Mouse (Mus musculus): ENCODE data around the gene Tcf7l2. TPM values are rescaled to one million over a fixed set of nuclear protein-coding genes. Genes with fewer than 3 reads are reported as not detected.

The Tcf7l2 gene
- polyA plus RNA-seq, 1 experiment from 2014 or later = 27.0 TPM

DNA sequence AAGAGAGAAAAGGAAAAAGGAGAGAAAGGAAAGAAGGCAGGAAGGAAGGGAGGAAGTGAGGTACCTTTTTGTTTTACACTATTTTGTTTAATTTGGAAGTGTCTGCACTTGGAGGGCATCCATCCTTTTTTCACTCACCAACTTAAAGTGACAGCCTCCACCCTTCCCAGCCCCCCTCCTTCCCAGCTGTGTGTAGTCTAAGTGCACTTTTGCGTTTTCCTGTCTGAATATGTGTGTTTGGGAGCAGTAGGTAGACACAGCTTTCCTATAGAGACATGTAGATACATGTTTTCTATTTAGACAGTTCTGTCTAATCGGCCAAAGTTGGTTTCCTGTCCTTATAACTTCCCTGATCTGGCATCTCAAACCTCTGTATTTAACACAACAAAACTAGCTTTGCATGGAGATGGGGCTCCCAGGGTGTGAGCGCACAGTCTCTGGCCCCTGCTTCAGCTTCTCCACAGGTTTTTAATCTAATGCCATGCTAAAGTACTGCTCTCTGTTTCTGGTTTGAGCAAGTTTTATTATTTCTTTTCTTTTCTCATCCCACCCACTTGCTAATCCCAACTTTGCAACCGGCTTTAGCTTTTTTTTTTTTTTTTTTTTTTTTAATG, 154.3 kb downstream of the Tcf7l2 start:
- no peak overlapping the region for H3K4me3 ChIP-seq (ENCODE audit: low read length)
- peak overlapping the region; percentile 57 for H3K4me2 ChIP-seq (ENCODE audit: low read length)
- no peaks in the 10 kb centered on the region for H3K9me3 ChIP-seq (ENCODE audit: control insufficient read depth, low read length)
- H3K4me1 ChIP-seq (ENCODE audit: control insufficient read depth, insufficient read depth, low read depth, low read length) = peaks cover 6% of the 10 kb centered on the region
- H3K36me3 ChIP-seq (ENCODE audit: control insufficient read depth, insufficient read depth, low read length) = no peaks in the 10 kb centered on the region
- ATAC-seq = no peak
- 13% methylated on average over 4 of the region's 4 CpGs for WGBS
- 0 out of 2 replicates have a peak overlapping the region, but pooled peaks have one; percentile 30 for H3K27ac ChIP-seq (ENCODE audit: low read depth, low read length)
- no peak overlapping the region for H3K9ac ChIP-seq (ENCODE audit: low read depth, low read length)
- peaks cover 8% of the 10 kb centered on the region for H3K27me3 ChIP-seq (replicated peaks; ENCODE audit: control insufficient read depth, insufficient read depth, low read length)

- Histone ChIP-seq H3K4me1 (ENCODE audit: control insufficient read depth, insufficient read depth, low read depth, low read length) (peaks cover 6% of the 10 kb centered on the region), H3K9me3 (ENCODE audit: control insufficient read depth, low read length) (no peaks in the 10 kb centered on the region), H3K27me3 (replicated peaks; ENCODE audit: control insufficient read depth, insufficient read depth, low read length) (peaks cover 8% of the 10 kb centered on the region), H3K27ac (ENCODE audit: low read depth, low read length) (no peak overlapping the region), H3K36me3 (ENCODE audit: control insufficient read depth, insufficient read depth, low read length) (no peaks in the 10 kb centered on the region), H3K4me2 (ENCODE audit: low read length) (no peak overlapping the region), H3K4me3 (ENCODE audit: low read length) (no peak overlapping the region), H3K9ac (ENCODE audit: low read depth, low read length) (no peak overlapping the region)
- no peak for ATAC-seq
- 6% methylated on average over 10 of the region's 10 CpGs for WGBS
Measured at GRCm38 (mm10) chr19:55896629-55897028, 155.0 kb downstream of the Tcf7l2 start.

DNA sequence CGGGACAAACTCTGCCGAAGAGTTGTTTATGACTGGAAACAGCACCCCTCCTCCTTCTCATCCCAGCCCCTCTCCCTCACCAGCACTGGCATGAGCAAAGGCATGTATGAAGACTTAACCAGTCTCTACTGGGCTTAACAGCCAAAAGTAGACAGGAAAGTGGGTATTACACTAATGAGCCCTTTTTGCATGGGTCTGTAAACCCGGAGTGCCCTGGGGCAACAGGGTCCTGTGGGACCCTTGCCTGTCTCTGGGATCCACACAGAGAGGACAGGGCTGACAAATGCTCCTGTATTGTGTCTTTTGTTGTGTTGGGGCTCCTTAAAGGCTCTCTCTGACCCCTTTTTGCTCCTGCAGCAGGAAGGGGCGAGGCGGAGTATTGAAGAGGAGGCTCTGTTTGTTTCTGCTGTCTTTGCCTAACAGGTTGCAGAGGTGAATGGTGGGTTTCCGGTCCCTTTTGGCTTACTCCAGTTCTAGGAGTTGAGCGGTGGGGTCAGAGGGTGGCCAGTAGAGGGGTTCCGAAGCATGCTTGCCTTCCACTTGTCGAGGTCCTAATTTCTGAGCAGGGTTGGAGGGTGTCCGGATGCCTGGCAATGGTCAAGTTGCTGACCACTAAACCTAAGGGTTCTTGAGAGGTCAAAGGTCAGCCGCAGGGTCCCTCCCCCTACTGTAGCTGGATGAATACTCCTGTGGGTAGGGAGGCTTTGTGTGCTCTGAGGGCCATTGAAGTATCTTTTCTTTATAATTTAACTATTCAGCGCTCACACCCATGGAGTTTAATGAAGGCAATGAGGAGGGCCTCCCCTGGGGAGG, 161.2 kb downstream of the Tcf7l2 start:
- Histone ChIP-seq H3K9ac (ENCODE audit: low read depth, low read length) (no peak overlapping the region), H3K27me3 (replicated peaks; ENCODE audit: control insufficient read depth, insufficient read depth, low read length) (peaks cover 5% of the 10 kb centered on the region; the same call in 1 of the 2 replicates), H3K9me3 (ENCODE audit: control insufficient read depth, low read length) (no peaks in the 10 kb centered on the region), H3K4me1 (ENCODE audit: control insufficient read depth, insufficient read depth, low read depth, low read length) (no peaks in the 10 kb centered on the region), H3K4me3 (ENCODE audit: low read length) (no peak overlapping the region), H3K4me2 (ENCODE audit: low read length) (no peak overlapping the region), H3K36me3 (ENCODE audit: control insufficient read depth, insufficient read depth, low read length) (no peaks in the 10 kb centered on the region), H3K27ac (ENCODE audit: low read depth, low read length) (no peak overlapping the region)
- ATAC-seq = no peak
- WGBS = 43% methylated on average over 12 of the region's 12 CpGs

DNA sequence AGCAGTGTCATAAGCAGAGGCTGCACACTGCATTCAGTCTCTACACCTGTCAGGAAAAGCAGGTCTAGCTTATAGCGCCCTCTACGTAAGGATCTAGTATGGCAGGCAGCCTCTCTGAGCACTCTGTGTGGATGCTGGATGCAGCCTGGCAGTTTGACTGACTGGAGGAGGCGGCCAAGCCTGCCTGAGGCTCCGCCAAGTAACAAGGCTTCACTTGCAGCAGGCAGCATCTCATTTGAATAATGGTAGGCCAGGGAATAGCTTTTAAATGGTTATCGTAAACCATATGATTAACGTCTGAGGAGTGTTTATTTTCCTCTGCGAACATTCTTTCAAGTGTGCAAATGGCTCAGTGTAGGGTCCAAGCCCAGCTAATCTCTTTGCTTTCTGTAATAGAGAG, 167.4 kb downstream of the Tcf7l2 start:
- Histone ChIP-seq H3K27me3 (replicated peaks; ENCODE audit: control insufficient read depth, insufficient read depth, low read length) (no peaks in the 10 kb centered on the region), H3K36me3 (ENCODE audit: control insufficient read depth, insufficient read depth, low read length) (no peaks in the 10 kb centered on the region), H3K4me2 (ENCODE audit: low read length) (no peak overlapping the region), H3K27ac (ENCODE audit: low read depth, low read length) (no peak overlapping the region), H3K9ac (ENCODE audit: low read depth, low read length) (no peak overlapping the region), H3K4me3 (ENCODE audit: low read length) (no peak overlapping the region), H3K9me3 (ENCODE audit: control insufficient read depth, low read length) (no peaks in the 10 kb centered on the region), H3K4me1 (ENCODE audit: control insufficient read depth, insufficient read depth, low read depth, low read length) (peaks cover 2% of the 10 kb centered on the region; the same call in 1 of the 2 replicates)
- 43% methylated on average over 7 of the region's 7 CpGs for WGBS
- ATAC-seq = 0 out of 2 replicates have a peak, but pooled peaks have one; percentile 42

DNA sequence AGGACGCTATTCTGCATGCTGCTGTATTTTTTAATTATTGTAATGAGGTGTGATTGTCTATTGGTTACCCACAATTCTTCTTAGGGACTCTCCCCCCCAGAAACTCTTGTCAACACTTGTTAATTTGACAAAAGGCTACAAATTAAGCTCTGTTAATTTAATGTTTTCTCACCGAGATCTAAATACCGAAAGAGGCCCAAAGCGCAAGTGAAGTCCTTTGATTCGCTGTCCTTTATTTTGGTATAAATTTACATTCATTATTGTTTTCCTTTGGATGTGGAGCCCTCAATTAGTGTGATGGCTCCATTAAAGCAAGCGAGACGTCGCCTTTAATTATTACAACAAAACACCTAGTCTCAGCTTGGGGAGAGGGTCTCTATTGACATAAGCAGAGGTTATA, 170.3 kb downstream of the Tcf7l2 start:
- no peaks in the 10 kb centered on the region for H3K9me3 ChIP-seq (ENCODE audit: control insufficient read depth, low read length)
- no peak overlapping the region for H3K9ac ChIP-seq (ENCODE audit: low read depth, low read length)
- 71% methylated on average over 8 of the region's 8 CpGs for WGBS
- no peaks in the 10 kb centered on the region for H3K27me3 ChIP-seq (replicated peaks; ENCODE audit: control insufficient read depth, insufficient read depth, low read length)
- peaks cover 2% of the 10 kb centered on the region; the same call in 1 of the 2 replicates for H3K4me1 ChIP-seq (ENCODE audit: control insufficient read depth, insufficient read depth, low read depth, low read length)
- no peak overlapping the region for H3K27ac ChIP-seq (ENCODE audit: low read depth, low read length)
- no peaks in the 10 kb centered on the region for H3K36me3 ChIP-seq (ENCODE audit: control insufficient read depth, insufficient read depth, low read length)
- H3K4me3 ChIP-seq (ENCODE audit: low read length) = no peak overlapping the region
- H3K4me2 ChIP-seq (ENCODE audit: low read length) = no peak overlapping the region
- no peak for ATAC-seq

- H3K36me3 ChIP-seq (ENCODE audit: control insufficient read depth, insufficient read depth, low read length) = no peaks in the 10 kb centered on the region
- H3K4me1 ChIP-seq (ENCODE audit: control insufficient read depth, insufficient read depth, low read depth, low read length) = peaks cover 2% of the 10 kb centered on the region; the same call in 1 of the 2 replicates
- no peak for ATAC-seq
- WGBS = 93% methylated on average over 8 of the region's 8 CpGs
- H3K9ac ChIP-seq (ENCODE audit: low read depth, low read length) = no peak overlapping the region
- H3K4me3 ChIP-seq (ENCODE audit: low read length) = no peak overlapping the region
- no peak overlapping the region for H3K4me2 ChIP-seq (ENCODE audit: low read length)
- no peak overlapping the region for H3K27ac ChIP-seq (ENCODE audit: low read depth, low read length)
- H3K9me3 ChIP-seq (ENCODE audit: control insufficient read depth, low read length) = no peaks in the 10 kb centered on the region
- no peaks in the 10 kb centered on the region for H3K27me3 ChIP-seq (replicated peaks; ENCODE audit: control insufficient read depth, insufficient read depth, low read length)
Measured at GRCm38 (mm10) chr19:55912813-55913212, 171.2 kb downstream of the Tcf7l2 start.

DNA sequence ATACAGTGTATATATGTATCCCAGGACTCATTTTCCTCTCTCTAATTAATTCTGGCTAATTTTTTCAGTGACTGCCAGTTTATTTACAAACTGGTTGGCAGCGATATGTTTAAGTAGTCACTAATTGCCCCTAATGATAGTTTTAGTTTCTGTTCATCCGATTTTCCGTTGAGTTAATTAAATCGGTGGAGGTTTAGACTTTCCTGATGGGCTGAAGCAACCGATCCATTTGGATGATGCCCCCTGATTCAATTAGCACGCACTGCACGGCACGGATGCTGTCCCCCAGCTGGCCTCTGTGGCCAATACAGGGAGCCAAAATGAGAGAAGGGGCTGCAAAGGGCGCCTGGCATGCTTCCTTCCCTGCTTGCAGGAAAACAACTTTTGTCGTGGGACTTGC, 172.0 kb downstream of the Tcf7l2 start:
- Histone ChIP-seq H3K36me3 (ENCODE audit: control insufficient read depth, insufficient read depth, low read length) (no peaks in the 10 kb centered on the region), H3K4me1 (ENCODE audit: control insufficient read depth, insufficient read depth, low read depth, low read length) (peaks cover 2% of the 10 kb centered on the region; the same call in 1 of the 2 replicates), H3K9ac (ENCODE audit: low read depth, low read length) (no peak overlapping the region), H3K27me3 (replicated peaks; ENCODE audit: control insufficient read depth, insufficient read depth, low read length) (no peaks in the 10 kb centered on the region), H3K4me2 (ENCODE audit: low read length) (no peak overlapping the region), H3K4me3 (ENCODE audit: low read length) (no peak overlapping the region), H3K9me3 (ENCODE audit: control insufficient read depth, low read length) (no peaks in the 10 kb centered on the region), H3K27ac (ENCODE audit: low read depth, low read length) (no peak overlapping the region)
- 45% methylated on average over 10 of the region's 10 CpGs for WGBS
- no peak for ATAC-seq

DNA sequence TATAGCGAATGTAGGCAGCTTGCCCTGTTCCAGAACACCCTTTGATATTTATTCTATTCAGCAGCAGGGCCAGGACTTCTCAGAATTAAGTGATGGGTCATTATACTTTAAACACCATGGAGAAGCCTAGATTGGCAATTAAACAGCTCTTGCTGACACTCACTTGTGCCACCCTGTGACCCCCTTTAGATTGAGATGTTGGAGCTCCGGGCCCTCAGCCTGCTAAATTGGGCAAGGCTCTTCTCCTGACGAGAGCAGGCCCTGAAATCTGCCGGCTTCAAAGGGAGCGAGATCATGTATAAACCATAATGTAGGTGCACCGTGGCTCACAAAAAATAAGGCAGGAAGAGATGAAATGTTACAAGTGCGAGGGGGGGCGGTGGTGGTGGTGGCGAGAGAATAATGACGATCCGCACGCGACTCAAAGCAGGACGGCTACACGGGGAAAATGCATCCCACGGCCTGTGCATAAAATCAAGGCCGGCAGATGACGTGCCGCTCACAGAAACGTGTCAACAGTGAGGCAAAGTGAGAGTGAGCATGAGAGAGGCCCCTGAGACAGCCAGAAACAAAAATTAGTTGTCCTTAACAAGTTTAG, 173.1 kb downstream of the Tcf7l2 start:
- Histone ChIP-seq H3K4me3 (ENCODE audit: low read length) (no peak overlapping the region), H3K36me3 (ENCODE audit: control insufficient read depth, insufficient read depth, low read length) (no peaks in the 10 kb centered on the region), H3K9ac (ENCODE audit: low read depth, low read length) (no peak overlapping the region), H3K27ac (ENCODE audit: low read depth, low read length) (no peak overlapping the region), H3K4me1 (ENCODE audit: control insufficient read depth, insufficient read depth, low read depth, low read length) (no peaks in the 10 kb centered on the region; the same call in 1 of the 2 replicates), H3K4me2 (ENCODE audit: low read length) (no peak overlapping the region), H3K27me3 (replicated peaks; ENCODE audit: control insufficient read depth, insufficient read depth, low read length) (no peaks in the 10 kb centered on the region), H3K9me3 (ENCODE audit: control insufficient read depth, low read length) (no peaks in the 10 kb centered on the region)
- 48% methylated on average over 20 of the region's 20 CpGs for WGBS
- 0 out of 2 replicates have a peak, but pooled peaks have one; percentile 14 for ATAC-seq

DNA sequence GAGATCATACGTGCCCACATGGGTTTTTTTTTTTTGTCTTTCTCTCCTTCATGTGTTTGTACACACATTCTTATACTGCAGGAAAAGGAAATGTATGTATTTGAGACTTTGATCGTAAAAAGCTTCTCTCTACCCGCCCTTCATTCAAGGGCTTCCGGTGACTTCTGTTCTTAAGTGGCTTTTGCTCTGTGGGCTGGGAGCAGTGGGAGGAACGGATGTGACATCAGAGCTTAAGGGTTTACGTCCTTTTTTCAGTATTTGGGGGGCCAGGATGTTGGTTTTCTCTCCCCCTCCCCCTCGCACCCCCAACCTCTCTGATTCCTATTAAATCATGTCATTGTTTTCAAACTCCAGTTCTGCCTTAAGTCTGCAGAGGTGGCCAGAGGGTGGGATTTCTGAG, 173.9 kb downstream of the Tcf7l2 start:
- no peaks in the 10 kb centered on the region for H3K27me3 ChIP-seq (replicated peaks; ENCODE audit: control insufficient read depth, insufficient read depth, low read length)
- H3K27ac ChIP-seq (ENCODE audit: low read depth, low read length) = no peak overlapping the region
- 82% methylated on average over 7 of the region's 7 CpGs for WGBS
- no peak for ATAC-seq
- no peaks in the 10 kb centered on the region for H3K36me3 ChIP-seq (ENCODE audit: control insufficient read depth, insufficient read depth, low read length)
- H3K4me2 ChIP-seq (ENCODE audit: low read length) = no peak overlapping the region
- H3K9me3 ChIP-seq (ENCODE audit: control insufficient read depth, low read length) = no peaks in the 10 kb centered on the region
- H3K4me3 ChIP-seq (ENCODE audit: low read length) = no peak overlapping the region
- no peaks in the 10 kb centered on the region; the same call in 1 of the 2 replicates for H3K4me1 ChIP-seq (ENCODE audit: control insufficient read depth, insufficient read depth, low read depth, low read length)
- H3K9ac ChIP-seq (ENCODE audit: low read depth, low read length) = no peak overlapping the region
